Mouse (Mus musculus) CH12F3 (cell line): ENCODE measurements around the gene Mast3.

Experiments used
- in situ Hi-C: fragments of 300-500 bp; cut with MboI; formaldehyde crosslinking; loops from 2 replicates; pipeline ENCODE4 v1.14.3; 2020; ENCODE audit warnings: low sequenced_read_pairs

Mast3 gene

GRCm38 (mm10) chr8:70765838-70766570 lies 38.9 kb downstream of the Mast3 start:
- in situ Hi-C loops = no loop called here

- in situ Hi-C loops = no loop called here
Observed at GRCm38 (mm10) chr8:70765329-70765728, 39.5 kb downstream of the Mast3 start.

GRCm38 (mm10) chr8:70764676-70765075 lies 40.2 kb downstream of the Mast3 start:
- in situ Hi-C loops = no loop called here

- in situ Hi-C loops = no loop called here
Observed at GRCm38 (mm10) chr8:70764026-70764425, 40.8 kb downstream of the Mast3 start.

GRCm38 (mm10) chr8:70763354-70763753 lies 41.5 kb downstream of the Mast3 start:
- in situ Hi-C loops = no loop called here

- in situ Hi-C loops = no loop called here
Observed at GRCm38 (mm10) chr8:70762118-70762517, 42.7 kb downstream of the Mast3 start.

GRCm38 (mm10) chr8:70760775-70761406 lies 44.0 kb downstream of the Mast3 start, which contains the start of gene Mpv17l2:
Mpv17l2 (minus strand) TSS chr8:70760946.
- in situ Hi-C loops = no loop called here

GRCm38 (mm10) chr8:70760350-70760749 lies 44.5 kb downstream of the Mast3 start:
- in situ Hi-C loops = no loop called here

- in situ Hi-C loops = no loop called here
Observed at GRCm38 (mm10) chr8:70758616-70759561, 46.0 kb downstream of the Mast3 start.

GRCm38 (mm10) chr8:70758308-70758615 lies 46.6 kb downstream of the Mast3 start:
- in situ Hi-C loops = no loop called here

- in situ Hi-C loops = no loop called here
Observed at GRCm38 (mm10) chr8:70757523-70758307, 47.1 kb downstream of the Mast3 start.

GRCm38 (mm10) chr8:70756476-70757040 lies 48.3 kb downstream of the Mast3 start:
- in situ Hi-C loops = no loop called here

- in situ Hi-C loops = no loop called here
Observed at GRCm38 (mm10) chr8:70755661-70756475, 49.0 kb downstream of the Mast3 start.

GRCm38 (mm10) chr8:70754871-70755660 lies 49.8 kb downstream of the Mast3 start:
- in situ Hi-C loops = no loop called here

GRCm38 (mm10) chr8:70754043-70754870 lies 50.6 kb downstream of the Mast3 start, which contains the start of gene Rab3a:
Rab3a (plus strand) TSS chr8:70754679.
- in situ Hi-C loops = no loop called here

GRCm38 (mm10) chr8:70753151-70753550 lies 51.7 kb downstream of the Mast3 start:
- in situ Hi-C loops = no loop called here

- in situ Hi-C loops = no loop called here
Observed at GRCm38 (mm10) chr8:70752000-70752764, 52.7 kb downstream of the Mast3 start.
